Mouse (Mus musculus) liver, embryonic 16.5 days (tissue): ENCODE results near the gene Ccdc159. TPM values are rescaled to one million over a fixed set of nuclear protein-coding genes. Genes with fewer than 3 reads are reported as not detected.

Experiments used
- ATAC-seq: fragments of 200-750 bp; cut with Nextera tagmentation; 2 replicates; pipeline ENCODE4 v1.8.0; 2017; ENCODE audit warnings: low read depth, mild to moderate bottlenecking, moderate number of reproducible peaks, moderate library complexity
- H3K27ac ChIP-seq: fragments of 300-500 bp; sonication (generic); 2 replicates; pipeline ENCODE4 v1.5.1; 2014; ENCODE audit warnings: mild to moderate bottlenecking, low read length
- H3K27me3 ChIP-seq: fragments of 300-500 bp; sonication (generic); 2 replicates; pipeline ENCODE4 v1.6.1; 2014; ENCODE audit warnings: low read depth, low read length, mixed read lengths; ENCODE audit not compliant: control insufficient read depth, insufficient read depth
- H3K36me3 ChIP-seq: fragments of 300-500 bp; sonication (generic); 2 replicates; pipeline ENCODE4 v1.6.1; 2014; ENCODE audit warnings: mild to moderate bottlenecking; ENCODE audit not compliant: control insufficient read depth, insufficient read depth
- H3K4me1 ChIP-seq: fragments of 300-500 bp; sonication (generic); 2 replicates; pipeline ENCODE4 v1.6.1; 2014; ENCODE audit warnings: low read depth, low read length, mixed read lengths; ENCODE audit not compliant: control insufficient read depth
- H3K4me2 ChIP-seq: fragments of 300-500 bp; sonication (generic); 2 replicates; pipeline ENCODE4 v1.6.1; 2014; ENCODE audit warnings: low read depth, low read length, mixed read lengths
- H3K4me3 ChIP-seq: fragments of 300-500 bp; sonication (generic); 2 replicates; pipeline ENCODE4 v1.5.1; 2014; ENCODE audit warnings: low read depth, mild to moderate bottlenecking, low read length
- H3K9ac ChIP-seq: fragments of 300-500 bp; sonication (generic); 2 replicates; pipeline ENCODE4 v1.6.1; 2014; ENCODE audit warnings: low read depth, low read length
- H3K9me3 ChIP-seq: fragments of 300-500 bp; sonication (generic); replicated peaks from 2 replicates; pipeline ENCODE4 v1.6.1; 2016; ENCODE audit warnings: low read length; ENCODE audit not compliant: control insufficient read depth
- WGBS: fragments of 180-500 bp; shearing (Covaris S2); extraction: QIAGEN DNeasy Blood & Tissue Kit; methylation state at CpG from one replicate; pipeline ENCODE4 v1.1.7; 2014; ENCODE audit not compliant: insufficient replicate concordance; 5-methylcytosine and 5-hydroxymethylcytosine counted together
- polyA plus RNA-seq: library from polyadenylated mRNA; unstranded; fragments of >200 nt; fragmentation: Nextera tagmentation; extraction: Ambion mirVana; gene quantifications from 2 replicates; pipeline ENCODE4 v1.2.1, GENCODE M21; 2015

The Ccdc159 gene
- polyA plus RNA-seq, 1 experiment from 2014 or later = 1.6 TPM

DNA sequence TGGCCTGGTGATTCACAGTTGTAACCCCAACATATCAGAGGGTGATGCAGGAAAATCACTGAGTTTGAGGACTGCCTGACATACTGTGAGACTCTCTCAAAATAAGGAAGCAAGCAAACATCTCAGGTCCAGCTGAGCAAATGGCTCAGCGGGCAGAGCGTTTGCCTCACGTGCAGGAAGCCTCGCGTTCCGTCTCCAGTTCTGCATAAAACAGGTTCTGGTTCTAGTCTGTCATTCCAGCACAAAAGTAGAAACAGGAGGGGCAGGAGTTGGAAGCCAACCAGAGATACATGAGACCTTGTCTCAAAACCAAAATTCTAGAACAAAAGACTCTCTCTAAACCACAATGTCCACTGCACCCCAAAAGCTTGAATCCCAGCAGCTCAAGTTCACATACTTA, 487 bp upstream of the Ccdc159 start:
- peak overlapping the region; percentile 63 for H3K4me2 ChIP-seq
- H3K4me3 ChIP-seq = peak overlapping the region; percentile 54
- H3K36me3 ChIP-seq = no peaks in the 10 kb centered on the region; the same call in 1 of the 2 replicates
- peak overlapping the region; percentile 40; the same call in 1 of the 2 replicates for H3K27ac ChIP-seq
- 0% methylated on average over 6 of the region's 6 CpGs for WGBS
- H3K4me1 ChIP-seq = peaks cover 18% of the 10 kb centered on the region
- H3K9ac ChIP-seq = peak overlapping the region; percentile 56
- H3K27me3 ChIP-seq = no peaks in the 10 kb centered on the region
- H3K9me3 ChIP-seq = no peaks in the 10 kb centered on the region
- no peak for ATAC-seq

DNA sequence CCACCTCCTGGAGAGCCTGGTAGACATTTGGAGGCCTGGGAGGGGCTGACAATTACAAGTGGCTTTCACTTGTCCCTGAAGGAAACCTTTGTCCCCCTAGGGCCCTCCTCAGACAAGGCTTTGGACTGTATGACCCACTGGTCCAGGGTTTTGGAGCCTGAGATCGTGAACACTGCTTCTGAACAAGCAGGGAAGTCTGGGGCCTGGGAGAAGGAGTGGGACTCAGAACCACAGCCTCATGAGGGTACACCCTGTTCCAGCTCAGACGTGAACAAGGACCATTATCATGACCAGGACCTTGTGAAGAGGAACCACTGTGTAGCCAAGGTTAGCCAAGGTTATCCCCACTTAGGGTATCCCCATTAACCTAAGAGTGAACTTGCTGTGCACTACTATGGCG, 1.9 kb downstream of the Ccdc159 start:
- Histone ChIP-seq H3K9ac (no peak overlapping the region), H3K27ac (no peak overlapping the region), H3K9me3 (no peaks in the 10 kb centered on the region), H3K4me1 (peaks cover 11% of the 10 kb centered on the region), H3K27me3 (no peaks in the 10 kb centered on the region), H3K36me3 (no peaks in the 10 kb centered on the region), H3K4me2 (no peak overlapping the region), H3K4me3 (no peak overlapping the region)
- ATAC-seq = no peak
- 58% methylated on average over 3 of the region's 3 CpGs for WGBS

GRCm38 (mm10) chr9:21932006-21932405, 4.7 kb downstream of the Ccdc159 start:
- WGBS = 31% methylated on average over 2 of the region's 2 CpGs
- no peak for ATAC-seq
- no peak overlapping the region for H3K4me3 ChIP-seq
- no peak overlapping the region for H3K9ac ChIP-seq
- H3K4me1 ChIP-seq = peaks cover 8% of the 10 kb centered on the region
- H3K4me2 ChIP-seq = no peak overlapping the region
- no peaks in the 10 kb centered on the region for H3K27me3 ChIP-seq
- no peaks in the 10 kb centered on the region for H3K9me3 ChIP-seq
- H3K27ac ChIP-seq = no peak overlapping the region
- H3K36me3 ChIP-seq = no peaks in the 10 kb centered on the region

- ATAC-seq = no peak
- no peak overlapping the region for H3K4me3 ChIP-seq
- no peaks in the 10 kb centered on the region for H3K9me3 ChIP-seq
- H3K4me2 ChIP-seq = no peak overlapping the region
- H3K4me1 ChIP-seq = peaks cover 5% of the 10 kb centered on the region
- H3K36me3 ChIP-seq = no peaks in the 10 kb centered on the region
- H3K9ac ChIP-seq = no peak overlapping the region
- H3K27me3 ChIP-seq = no peaks in the 10 kb centered on the region
- no peak overlapping the region for H3K27ac ChIP-seq
- 47% methylated on average over 12 of the region's 12 CpGs for WGBS
Observed at GRCm38 (mm10) chr9:21932445-21933137, 5.3 kb downstream of the Ccdc159 start.

GRCm38 (mm10) chr9:21934021-21934420, 6.8 kb downstream of the Ccdc159 start:
- Histone ChIP-seq H3K4me2 (no peak overlapping the region), H3K4me1 (peaks cover 3% of the 10 kb centered on the region), H3K27ac (no peak overlapping the region), H3K4me3 (no peak overlapping the region), H3K36me3 (no peaks in the 10 kb centered on the region), H3K9ac (no peak overlapping the region), H3K9me3 (no peaks in the 10 kb centered on the region), H3K27me3 (no peaks in the 10 kb centered on the region)
- 70% methylated on average over 12 of the region's 12 CpGs for WGBS
- no peak for ATAC-seq

GRCm38 (mm10) chr9:21935466-21936131, 8.3 kb downstream of the Ccdc159 start:
- Histone ChIP-seq H3K36me3 (no peaks in the 10 kb centered on the region), H3K4me3 (no peak overlapping the region), H3K9me3 (no peaks in the 10 kb centered on the region), H3K4me1 (peaks cover 3% of the 10 kb centered on the region), H3K4me2 (no peak overlapping the region), H3K9ac (no peak overlapping the region), H3K27ac (no peak overlapping the region), H3K27me3 (no peaks in the 10 kb centered on the region)
- WGBS = 50% methylated on average over 7 of the region's 7 CpGs
- no peak for ATAC-seq

GRCm38 (mm10) chr9:21936692-21937570, 9.7 kb downstream of the Ccdc159 start, which contains the start of gene Plppr2:
Plppr2 (plus strand) TSS chr9:21937033.
- H3K4me1 ChIP-seq = peaks cover 3% of the 10 kb centered on the region
- no peaks in the 10 kb centered on the region for H3K27me3 ChIP-seq
- ATAC-seq = peak; percentile 94

GRCm38 (mm10) chr9:21937711-21938175, 10.5 kb downstream of the Ccdc159 start:
- WGBS = 72% methylated on average over 4 of the region's 4 CpGs
- H3K9me3 ChIP-seq = no peaks in the 10 kb centered on the region
- H3K4me1 ChIP-seq = peaks cover 3% of the 10 kb centered on the region
- H3K9ac ChIP-seq = no peak overlapping the region
- ATAC-seq = no peak
- no peak overlapping the region for H3K4me2 ChIP-seq
- no peak overlapping the region for H3K4me3 ChIP-seq
- H3K27ac ChIP-seq = no peak overlapping the region
- no peaks in the 10 kb centered on the region for H3K27me3 ChIP-seq
- no peaks in the 10 kb centered on the region for H3K36me3 ChIP-seq

More at GRCm38 (mm10) chr9:21936692-21937570, 9.7 kb downstream of the Ccdc159 start, which contains the start of gene Plppr2:
- Histone ChIP-seq H3K9ac (peak within 1 kb of the TSS; percentile 8), H3K36me3 (no peaks in the 10 kb centered on the region), H3K27ac (no peak within 1 kb of the TSS), H3K4me3 (peak within 1 kb of the TSS; percentile 48), H3K9me3 (no peaks in the 10 kb centered on the region), H3K4me2 (peak within 1 kb of the TSS; percentile 63)
- 2% methylated on average over 37 of the region's 43 CpGs for WGBS
